Mouse (Mus musculus) heart, postnatal 0 days (tissue): ENCODE results near the gene Fgf22. TPM values are rescaled to one million over a fixed set of nuclear protein-coding genes. Genes with fewer than 3 reads are reported as not detected.
A peak's percentile ranks its signal among the peaks of the same experiment; 100 is the strongest.

Experiments used
- ATAC-seq: fragments of 200-750 bp; cut with Nextera tagmentation; 2 replicates; pipeline ENCODE4 v1.8.0; 2017; ENCODE audit warnings: low read depth, moderate number of reproducible peaks, moderate library complexity; ENCODE audit not compliant: insufficient read depth
- DNase-seq: peaks from one replicate; pipeline ENCODE4 v3.0.0-alpha.2; 2016; ENCODE audit warnings: low spot score
- H3K27ac ChIP-seq: fragments of 300-500 bp; sonication (generic); 2 replicates; pipeline ENCODE4 v1.5.1; 2014; ENCODE audit warnings: low read depth, mild to moderate bottlenecking
- H3K27me3 ChIP-seq: fragments of 300-500 bp; sonication (generic); 2 replicates; pipeline ENCODE4 v1.6.1; 2014; ENCODE audit warnings: low read length, mixed read lengths; ENCODE audit not compliant: control insufficient read depth, insufficient read depth
- H3K36me3 ChIP-seq: fragments of 300-500 bp; sonication (generic); replicated peaks from 2 replicates; pipeline ENCODE4 v1.6.1; 2014; ENCODE audit warnings: low read length, mixed read lengths; ENCODE audit not compliant: control insufficient read depth, insufficient read depth
- H3K4me1 ChIP-seq: fragments of 300-500 bp; sonication (generic); 2 replicates; pipeline ENCODE4 v1.6.1; 2014; ENCODE audit warnings: antibody characterized with exemption; ENCODE audit not compliant: control insufficient read depth, insufficient read depth
- H3K4me2 ChIP-seq: fragments of 300-500 bp; sonication (generic); 2 replicates; pipeline ENCODE4 v1.6.1; 2014; ENCODE audit warnings: low read depth, mild to moderate bottlenecking, low read length, moderate library complexity
- H3K4me3 ChIP-seq: fragments of 300-500 bp; sonication (generic); 2 replicates; pipeline ENCODE4 v1.5.1; 2014; ENCODE audit warnings: low read depth, low read length
- H3K9ac ChIP-seq: fragments of 300-500 bp; sonication (generic); replicated peaks from 2 replicates; pipeline ENCODE4 v1.6.1; 2014; ENCODE audit warnings: low read depth, low read length, mixed read lengths
- H3K9me3 ChIP-seq: fragments of 300-500 bp; sonication (generic); replicated peaks from 2 replicates; pipeline ENCODE4 v1.6.1; 2016; ENCODE audit warnings: low read length; ENCODE audit not compliant: control insufficient read depth
- CTCF ChIP-seq: IDR thresholded peaks from 2 replicates; pipeline ENCODE4 v1.5.1; 2016; ENCODE audit warnings: antibody characterized with exemption, control low read depth, low read depth
- EP300 ChIP-seq: IDR thresholded peaks from 2 replicates; pipeline ENCODE4 v1.6.1; 2016; ENCODE audit warnings: antibody characterized with exemption, low read depth
- WGBS: fragments of 180-500 bp; shearing (Covaris S2); extraction: QIAGEN DNeasy Blood & Tissue Kit; methylation state at CpG from one replicate; pipeline ENCODE4 v1.1.7; 2014; 5-methylcytosine and 5-hydroxymethylcytosine counted together
- polyA plus RNA-seq: library from polyadenylated mRNA; unstranded; fragments of >200 nt; fragmentation: Nextera tagmentation; extraction: Ambion mirVana; gene quantifications from 2 replicates; pipeline ENCODE4 v1.2.1, GENCODE M21; 2015
- total RNA-seq: library from RNA; depleted of rRNA; stranded (reverse); fragments of >200 nt; gene quantifications from 2 replicates; pipeline ENCODE4 v1.2.3, GENCODE M21; 2014; ENCODE audit warnings: low replicate concordance

Gene Fgf22
- total and polyA plus RNA-seq, 2 experiments from 2014 or later = 0.14 TPM; not detected in 1

GRCm38 (mm10) chr10:79708668-79709067 lies 46.2 kb upstream of the Fgf22 start:
- TF ChIP-seq EP300 (no peak), CTCF (no peak)
- Histone ChIP-seq H3K4me3 (no peak overlapping the region), H3K4me2 (0 out of 2 replicates have a peak overlapping the region, but pooled peaks have one; percentile 12), H3K36me3 (peaks cover 30% of the 10 kb centered on the region), H3K9me3 (no peaks in the 10 kb centered on the region), H3K9ac (no peak overlapping the region), H3K27ac (peak overlapping the region; percentile 4; the same call in 1 of the 2 replicates), H3K27me3 (no peaks in the 10 kb centered on the region), H3K4me1 (peaks cover 34% of the 10 kb centered on the region)
- ATAC-seq (no peak), DNase-seq (no peak)
- 65% methylated on average over 21 of the region's 21 CpGs for WGBS

- peak overlapping the region; percentile 12; the same call in 1 of the 2 replicates for H3K4me2 ChIP-seq
- no peaks in the 10 kb centered on the region for H3K27me3 ChIP-seq
- WGBS = 22% methylated on average over 7 of the region's 7 CpGs
- peaks cover 30% of the 10 kb centered on the region for H3K36me3 ChIP-seq
- 0 out of 2 replicates have a peak overlapping the region, but pooled peaks have one; percentile 6 for H3K27ac ChIP-seq
- H3K4me3 ChIP-seq = no peak overlapping the region
- H3K4me1 ChIP-seq = peaks cover 32% of the 10 kb centered on the region
- H3K9ac ChIP-seq = 0 out of 2 replicates have a peak overlapping the region, but pooled peaks have one; percentile 14
- H3K9me3 ChIP-seq = no peaks in the 10 kb centered on the region
- DNase-seq (peak; percentile 69), ATAC-seq (peak; percentile 32; the same call in 1 of the 2 replicates)
- TF ChIP-seq EP300 (no peak), CTCF (no peak)
These were observed 45.6 kb upstream of the Fgf22 start for GRCm38 (mm10) chr10:79709307-79709706.

DNA sequence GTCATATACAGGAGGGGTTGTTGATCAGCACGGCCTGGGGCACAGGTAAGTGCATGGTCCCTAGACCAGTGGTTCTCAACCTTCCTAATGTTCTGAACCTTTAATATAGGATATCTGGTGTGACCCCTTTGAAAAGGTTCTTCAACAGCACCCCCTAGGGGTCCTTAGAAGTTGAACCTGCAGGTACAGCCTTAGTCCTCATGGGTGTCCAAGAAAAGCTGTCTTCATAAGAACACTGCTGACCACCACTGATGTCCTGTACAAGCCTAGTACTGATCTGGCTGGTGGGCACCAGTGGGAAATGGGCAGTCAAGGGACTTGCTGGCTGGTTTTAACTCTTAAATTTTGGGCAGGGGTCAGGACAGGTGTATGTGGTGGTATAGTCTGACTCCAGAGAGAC lies 42.8 kb upstream of the Fgf22 start:
- H3K27me3 ChIP-seq = peaks cover 25% of the 10 kb centered on the region
- no peak for DNase-seq
- H3K4me1 ChIP-seq = peaks cover 17% of the 10 kb centered on the region
- H3K4me3 ChIP-seq = no peak overlapping the region
- H3K36me3 ChIP-seq = peaks cover 30% of the 10 kb centered on the region
- H3K9ac ChIP-seq = no peak overlapping the region
- no peak overlapping the region for H3K27ac ChIP-seq
- no peaks in the 10 kb centered on the region for H3K9me3 ChIP-seq
- 65% methylated on average over 1 of the region's 1 CpGs for WGBS
- no peak overlapping the region for H3K4me2 ChIP-seq
- TF ChIP-seq EP300 = no peak
- TF ChIP-seq CTCF = peak; percentile 20; the same call in 1 of the 2 replicates
- peak; percentile 6; the same call in 1 of the 2 replicates for ATAC-seq

- Histone ChIP-seq H3K27me3 (peaks cover 31% of the 10 kb centered on the region), H3K9me3 (no peaks in the 10 kb centered on the region), H3K4me2 (no peak overlapping the region), H3K4me1 (peaks cover 19% of the 10 kb centered on the region), H3K36me3 (peaks cover 30% of the 10 kb centered on the region), H3K9ac (no peak overlapping the region), H3K27ac (no peak overlapping the region), H3K4me3 (no peak overlapping the region)
- DNase-seq (peak; percentile 85), ATAC-seq (peak; percentile 50)
- TF ChIP-seq CTCF = peak; percentile 76
- no peak for TF ChIP-seq EP300
- WGBS = 12% methylated on average over 5 of the region's 6 CpGs
These were observed 42.3 kb upstream of the Fgf22 start for GRCm38 (mm10) chr10:79712499-79713126.

DNA sequence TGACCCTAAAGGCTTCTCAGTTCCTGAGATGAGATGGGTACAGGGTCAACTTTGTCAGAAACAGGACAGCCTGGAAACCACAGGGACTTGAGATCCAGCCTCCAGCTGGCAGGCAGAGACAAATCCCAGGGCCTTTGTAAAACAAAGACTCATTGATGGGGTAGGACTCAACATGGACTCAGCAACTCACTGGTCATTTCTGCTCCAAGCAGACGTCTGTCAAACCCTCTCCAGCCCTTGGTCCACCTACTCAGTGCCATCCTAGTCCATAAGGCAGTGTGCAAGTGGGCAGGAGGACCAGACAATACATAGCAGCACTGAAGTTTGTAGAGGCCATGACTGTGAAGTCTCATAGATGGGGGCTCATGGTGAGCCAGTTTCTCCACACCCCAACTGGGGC lies 41.7 kb upstream of the Fgf22 start:
- H3K9me3 ChIP-seq = no peaks in the 10 kb centered on the region
- H3K9ac ChIP-seq = no peak overlapping the region
- H3K4me2 ChIP-seq = no peak overlapping the region
- H3K4me1 ChIP-seq = peaks cover 20% of the 10 kb centered on the region
- H3K4me3 ChIP-seq = no peak overlapping the region
- WGBS = 11% methylated on average over 1 of the region's 1 CpGs
- H3K27ac ChIP-seq = no peak overlapping the region
- H3K27me3 ChIP-seq = peaks cover 36% of the 10 kb centered on the region
- TF ChIP-seq CTCF (no peak), EP300 (no peak)
- ATAC-seq (no peak), DNase-seq (no peak)
- peaks cover 27% of the 10 kb centered on the region for H3K36me3 ChIP-seq

DNA sequence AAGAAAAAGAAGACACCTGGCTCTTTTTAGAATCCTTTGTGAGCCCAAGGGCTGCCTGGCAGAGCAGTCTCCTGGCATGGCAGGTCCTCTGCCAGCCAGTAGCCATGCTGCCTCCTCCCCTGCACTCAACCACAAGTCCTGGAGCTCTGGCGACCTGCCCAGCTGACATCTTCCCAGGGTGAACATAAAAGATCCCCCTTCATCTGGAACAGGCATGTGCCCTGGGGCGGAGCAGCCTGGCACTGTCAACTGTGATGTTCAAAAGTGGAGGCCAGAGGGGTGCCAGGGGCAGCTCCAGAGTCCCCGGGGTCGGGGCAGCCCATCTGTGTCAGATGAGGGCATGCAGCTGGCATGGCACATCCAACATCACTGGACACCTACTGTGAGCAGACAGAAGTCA lies 39.9 kb upstream of the Fgf22 start:
- WGBS = 54% methylated on average over 4 of the region's 4 CpGs
- TF ChIP-seq EP300 (no peak), CTCF (no peak)
- Histone ChIP-seq H3K9ac (no peak overlapping the region), H3K4me1 (peaks cover 14% of the 10 kb centered on the region), H3K27me3 (peaks cover 48% of the 10 kb centered on the region), H3K36me3 (peaks cover 21% of the 10 kb centered on the region), H3K4me2 (no peak overlapping the region), H3K27ac (no peak overlapping the region), H3K4me3 (no peak overlapping the region), H3K9me3 (no peaks in the 10 kb centered on the region)
- ATAC-seq (no peak), DNase-seq (no peak)
